Mouse (Mus musculus) spleen, embryonic (tissue): Measurements from ENCODE around the gene Defb20.

Experiments
- CTCF ChIA-PET: fragments of 350-600 bp; sonication (Branson Sonifier 250); formaldehyde crosslinking; loops from one replicate; lab custom pipeline; 2022; lab: Charles Lee

Gene Defb20

DNA sequence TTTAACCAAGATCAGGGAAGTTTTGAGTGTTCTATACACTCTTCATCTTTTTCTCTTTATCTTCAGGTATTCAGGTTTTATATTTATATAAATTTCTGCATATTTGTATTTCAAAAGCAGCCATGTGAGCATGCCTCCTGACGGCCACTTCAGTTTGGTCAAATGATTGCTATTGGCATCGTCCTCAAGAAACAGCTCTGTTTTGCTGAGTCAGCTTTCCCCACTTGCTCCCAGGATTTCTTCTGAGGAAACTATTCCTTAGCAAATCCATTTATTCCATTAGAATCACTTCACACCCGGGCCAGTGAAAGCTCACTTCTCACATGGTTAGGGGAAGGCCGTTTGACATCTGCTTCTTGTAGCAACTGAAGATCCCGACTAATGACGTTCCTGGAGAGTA lies 21.2 kb downstream of the Defb20 start:
- CTCF ChIA-PET: interaction anchor here (0.7 kb wide), 1 partner anchor 26 kb away, joined by 20 read pairs; no protein-coding TSS in a partner anchor

DNA sequence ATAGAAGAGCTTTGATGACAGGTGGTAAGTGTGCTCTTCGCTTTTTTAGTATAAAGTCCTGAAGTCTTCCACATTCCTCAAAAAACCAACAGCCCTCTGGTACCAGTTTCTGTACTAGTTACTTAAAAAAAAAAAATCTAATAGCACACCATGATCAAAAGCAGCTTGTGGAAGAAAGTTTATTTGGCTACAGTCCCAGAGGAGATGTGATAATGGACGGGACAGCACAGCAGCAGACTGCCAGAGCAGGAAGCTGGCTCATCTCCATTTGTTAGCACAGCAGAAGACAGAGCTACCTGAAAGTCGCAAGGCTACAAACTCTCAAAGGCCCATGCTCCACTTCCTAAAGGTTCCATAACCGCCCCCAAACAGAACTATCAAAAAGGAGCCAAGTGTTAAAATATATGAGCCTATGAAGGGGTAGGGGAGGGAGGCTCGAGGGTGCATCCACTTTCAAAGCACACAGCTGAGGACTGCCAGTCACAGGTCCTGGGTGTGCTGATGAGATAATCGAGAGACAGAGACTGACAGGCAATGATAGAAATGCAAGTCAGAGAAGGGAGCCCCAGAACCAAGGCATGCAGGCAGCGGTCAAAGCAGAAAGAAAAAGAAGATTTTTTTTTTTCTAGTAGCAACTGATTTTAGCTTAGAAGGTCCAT lies 23.5 kb downstream of the Defb20 start:
- CTCF ChIA-PET: no interaction called here

DNA sequence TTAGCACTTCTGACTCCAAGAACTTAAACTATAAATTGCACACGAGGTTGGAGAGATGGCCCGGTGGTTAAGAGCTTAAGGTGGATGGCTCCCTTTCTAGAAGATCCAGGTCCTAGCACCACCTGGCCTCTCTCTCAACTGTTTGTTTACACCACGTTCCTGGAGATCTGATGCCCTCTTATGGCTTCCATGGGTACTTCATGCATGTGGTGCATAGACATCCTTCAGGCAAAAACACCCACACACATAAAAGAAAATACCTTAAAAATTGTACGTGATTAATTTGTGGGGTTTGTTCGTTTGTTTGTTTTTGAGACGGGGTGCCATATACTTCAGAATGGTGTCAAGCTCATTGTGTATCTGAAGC lies 24.0 kb downstream of the Defb20 start:
- CTCF ChIA-PET: interaction anchor here (0.7 kb wide), 1 partner anchor 17 kb away, joined by 3 read pairs; no protein-coding TSS in a partner anchor

DNA sequence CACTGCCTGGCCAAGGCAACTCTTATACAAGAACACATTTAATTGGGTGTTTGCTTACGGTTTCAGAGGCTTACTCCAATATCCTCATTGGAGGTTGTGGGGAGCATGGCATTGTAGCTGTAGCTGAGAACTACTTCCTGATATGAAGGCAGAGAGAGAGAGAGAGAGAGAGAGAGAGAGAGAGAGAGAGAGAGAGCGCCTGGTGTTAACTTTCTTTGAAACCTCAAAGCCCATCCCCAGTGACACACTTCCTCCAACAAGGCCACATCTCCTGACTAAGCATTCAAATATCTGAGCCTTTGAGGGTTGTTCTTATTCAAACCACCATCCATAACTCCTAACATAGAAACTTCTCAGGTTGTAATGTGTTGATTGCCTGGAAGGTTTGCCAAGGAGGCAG lies 27.1 kb downstream of the Defb20 start:
- CTCF ChIA-PET: no interaction called here

DNA sequence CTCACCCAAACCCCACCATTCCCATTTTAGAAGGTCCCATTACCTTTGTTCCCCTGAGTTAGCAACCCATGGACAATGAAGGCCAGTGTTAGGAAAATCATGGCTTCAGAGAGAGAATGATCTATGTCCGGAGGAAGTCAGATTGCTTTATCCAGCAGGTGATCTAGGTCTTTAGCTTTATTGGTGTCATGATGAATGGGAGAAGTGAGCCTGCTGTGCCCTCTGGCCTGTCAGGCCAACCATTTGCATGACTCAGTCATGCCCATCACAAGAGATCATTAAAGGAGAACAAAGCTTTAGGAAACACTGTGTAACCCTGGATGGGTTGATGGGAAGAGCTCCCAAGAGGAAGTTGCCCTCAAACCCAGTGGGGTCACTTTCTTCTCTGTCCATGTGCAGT lies 34.7 kb downstream of the Defb20 start, which contains the start of gene Defb26:
Gene Defb26, minus strand, starts transcription at position 101 of the 400 bp plus-strand sequence.
- CTCF ChIA-PET: no interaction called here

DNA sequence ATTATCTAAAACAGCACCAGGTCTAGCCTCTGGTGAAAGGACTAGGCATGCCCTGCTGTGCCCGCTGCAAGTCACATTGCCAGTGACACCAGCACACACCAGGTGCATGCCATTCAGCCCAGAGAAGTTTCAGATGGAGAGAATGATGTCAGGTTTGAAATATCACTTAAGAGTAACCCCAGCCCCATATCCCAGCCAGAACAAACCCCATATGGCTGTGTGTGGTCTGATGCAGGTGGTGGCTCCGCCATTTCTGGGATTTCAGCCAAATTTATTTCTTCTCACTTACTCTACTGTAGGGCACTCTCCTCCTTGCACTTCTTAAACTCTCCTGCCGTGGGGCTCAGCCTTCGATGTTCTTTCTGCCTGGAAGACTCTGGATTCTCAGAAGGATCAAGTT lies 39.2 kb downstream of the Defb20 start:
- CTCF ChIA-PET: no interaction called here

DNA sequence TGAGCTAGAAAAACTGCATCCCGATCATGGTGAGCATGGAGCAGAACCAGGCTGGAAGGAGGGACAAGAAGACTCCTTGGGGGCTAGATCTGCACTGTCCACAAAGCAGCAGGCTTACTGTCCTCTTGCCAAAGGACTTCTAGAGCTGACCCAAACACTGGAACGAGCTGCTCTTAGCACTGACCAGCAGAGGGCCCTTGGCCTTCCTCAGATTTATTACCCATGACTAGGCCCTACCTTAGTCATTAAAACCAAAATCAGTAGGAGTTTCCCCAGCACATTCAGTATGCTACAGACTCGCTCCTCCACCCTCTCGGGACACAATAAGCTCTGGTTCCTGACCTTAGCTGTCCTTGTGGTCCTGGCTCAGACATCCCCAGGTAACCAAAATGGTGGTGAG lies 41.1 kb downstream of the Defb20 start, which contains the start of gene Defb28:
Gene Defb28, plus strand, starts transcription at position 275 of the 400 bp plus-strand sequence.
- CTCF ChIA-PET: no interaction called here
